Mouse (Mus musculus) kidney, adult 8-10 months (tissue): ENCODE results near the gene Tsku.

Experiments
- DNase-seq, 2 experiments: peaks; one replicate each; pipeline ENCODE4 v3.0.0; 2022

The Tsku gene

GRCm38 (mm10) chr7:98324228-98324627 is 36.9 kb downstream of the Tsku start:
- DNase-seq, result no peak

GRCm38 (mm10) chr7:98323288-98324019 is 37.7 kb downstream of the Tsku start:
- DNase-seq, result peak in 1 of 2 experiments; percentile 28

GRCm38 (mm10) chr7:98322415-98322814 is 38.7 kb downstream of the Tsku start:
- DNase-seq, result no peak

GRCm38 (mm10) chr7:98321083-98321482 is 40.0 kb downstream of the Tsku start, which contains the start of gene Acer3:
Acer3 (minus strand) TSS chr7:98321208.
- no peak for DNase-seq

- DNase-seq, result no peak
Measured at GRCm38 (mm10) chr7:98320006-98320556, 41.0 kb downstream of the Tsku start.

- no peak for DNase-seq
Measured at GRCm38 (mm10) chr7:98316568-98316967, 44.6 kb downstream of the Tsku start.

GRCm38 (mm10) chr7:98315087-98315486 is 46.0 kb downstream of the Tsku start:
- DNase-seq, result no peak

GRCm38 (mm10) chr7:98312185-98312920 is 48.8 kb downstream of the Tsku start:
- no peak for DNase-seq

GRCm38 (mm10) chr7:98310266-98310665 is 50.9 kb downstream of the Tsku start:
- DNase-seq, result no peak

- DNase-seq, result peak; percentile 94
Measured at GRCm38 (mm10) chr7:98309219-98310030, 51.7 kb downstream of the Tsku start.

- DNase-seq, result peak in 1 of 2 experiments; percentile 9
Measured at GRCm38 (mm10) chr7:98308607-98309218, 52.4 kb downstream of the Tsku start.

GRCm38 (mm10) chr7:98307921-98308606 is 53.1 kb downstream of the Tsku start:
- peak; percentile 11 to 24 for DNase-seq

GRCm38 (mm10) chr7:98307411-98307810 is 53.7 kb downstream of the Tsku start:
- DNase-seq, result no peak
